Mouse (Mus musculus): ENCODE data around the gene Gtsf1l. TPM values are rescaled to one million over a fixed set of nuclear protein-coding genes. Genes with fewer than 3 reads are reported as not detected.
"Not testable (repeated sequence)": the region's sequence is repeated elsewhere in the genome, so short reads cannot be mapped to it uniquely, and the experiment has no call there.

The Gtsf1l gene
- polyA plus RNA-seq, 1 experiment from 2014 or later = not detected

GRCm38 (mm10) chr2:163058981-163059380, 28.7 kb downstream of the Gtsf1l start:
- H3K9me3 ChIP-seq; H3K27me3 ChIP-seq (ENCODE audit: insufficient read depth, poor library complexity, severe bottlenecking); H3K4me3 ChIP-seq; DNase-seq (ENCODE audit: low spot score); H3K27ac ChIP-seq: not testable (repeated sequence)
- peaks cover 43% of the 10 kb centered on the region for H3K36me3 ChIP-seq
- peaks cover 30% of the 10 kb centered on the region for H3K4me1 ChIP-seq (replicated peaks)
- WGBS = 94% methylated on average over 7 of the region's 7 CpGs

- Histone ChIP-seq H3K27ac (no peak overlapping the region), H3K27me3 (ENCODE audit: insufficient read depth, poor library complexity, severe bottlenecking) (0 out of 2 replicates have a peak, but pooled peaks cover 5% of the 10 kb centered on the region), H3K36me3 (peaks cover 19% of the 10 kb centered on the region), H3K4me3 (no peak overlapping the region), H3K4me1 (replicated peaks) (peaks cover 42% of the 10 kb centered on the region), H3K9me3 (no peaks in the 10 kb centered on the region)
- WGBS = 92% methylated on average over 9 of the region's 9 CpGs
- DNase-seq (ENCODE audit: low spot score) = no peak
Observed at GRCm38 (mm10) chr2:163056584-163056983, 31.1 kb downstream of the Gtsf1l start.

GRCm38 (mm10) chr2:163055715-163056114, 31.9 kb downstream of the Gtsf1l start:
- Histone ChIP-seq H3K4me3 (peak overlapping the region; percentile 84), H3K36me3 (peaks cover 11% of the 10 kb centered on the region), H3K4me1 (replicated peaks) (peaks cover 43% of the 10 kb centered on the region), H3K27me3 (ENCODE audit: insufficient read depth, poor library complexity, severe bottlenecking) (0 out of 2 replicates have a peak, but pooled peaks cover 5% of the 10 kb centered on the region), H3K9me3 (no peaks in the 10 kb centered on the region), H3K27ac (peak overlapping the region; percentile 91)
- WGBS = 41% methylated on average over 5 of the region's 5 CpGs
- no peak for DNase-seq (ENCODE audit: low spot score)

GRCm38 (mm10) chr2:163054891-163055494, 32.7 kb downstream of the Gtsf1l start:
- peaks cover 43% of the 10 kb centered on the region for H3K4me1 ChIP-seq (replicated peaks)
- H3K36me3 ChIP-seq = peaks cover 8% of the 10 kb centered on the region
- DNase-seq (ENCODE audit: low spot score) = peak; percentile 55
- H3K9me3 ChIP-seq = no peaks in the 10 kb centered on the region
- peak overlapping the region; percentile 84 for H3K4me3 ChIP-seq
- peak overlapping the region; percentile 91 for H3K27ac ChIP-seq
- 0 out of 2 replicates have a peak, but pooled peaks cover 5% of the 10 kb centered on the region for H3K27me3 ChIP-seq (ENCODE audit: insufficient read depth, poor library complexity, severe bottlenecking)
- WGBS = under 1% methylated on average over 38 of the region's 38 CpGs

GRCm38 (mm10) chr2:163054335-163054840, 33.3 kb downstream of the Gtsf1l start, which contains the start of gene Mybl2:
Gene Mybl2, plus strand, starts transcription at chr2:163054687.
- H3K9me3 ChIP-seq = no peaks in the 10 kb centered on the region
- H3K4me1 ChIP-seq (replicated peaks) = peaks cover 40% of the 10 kb centered on the region
- peak within 1 kb of the TSS; percentile 84 for H3K4me3 ChIP-seq
- WGBS = under 1% methylated on average over 48 of the region's 48 CpGs
- peak within 1 kb of the TSS; percentile 91 for H3K27ac ChIP-seq
- DNase-seq (ENCODE audit: low spot score) = peak; percentile 94
- 0 out of 2 replicates have a peak, but pooled peaks cover 5% of the 10 kb centered on the region for H3K27me3 ChIP-seq (ENCODE audit: insufficient read depth, poor library complexity, severe bottlenecking)
- H3K36me3 ChIP-seq = peaks cover 3% of the 10 kb centered on the region

- Histone ChIP-seq H3K27me3 (ENCODE audit: insufficient read depth, poor library complexity, severe bottlenecking) (0 out of 2 replicates have a peak, but pooled peaks cover 5% of the 10 kb centered on the region), H3K4me1 (replicated peaks) (peaks cover 40% of the 10 kb centered on the region), H3K36me3 (0 out of 2 replicates have a peak, but pooled peaks cover 7% of the 10 kb centered on the region), H3K9me3 (no peaks in the 10 kb centered on the region), H3K27ac (no peak overlapping the region), H3K4me3 (no peak overlapping the region)
- no peak for DNase-seq (ENCODE audit: low spot score)
- WGBS = 71% methylated on average over 4 of the region's 4 CpGs
Observed at GRCm38 (mm10) chr2:163052826-163053225, 34.8 kb downstream of the Gtsf1l start.

GRCm38 (mm10) chr2:163052101-163052500, 35.6 kb downstream of the Gtsf1l start:
- Histone ChIP-seq H3K27me3 (ENCODE audit: insufficient read depth, poor library complexity, severe bottlenecking) (0 out of 2 replicates have a peak, but pooled peaks cover 5% of the 10 kb centered on the region), H3K27ac (no peak overlapping the region), H3K36me3 (peaks cover 11% of the 10 kb centered on the region), H3K9me3 (no peaks in the 10 kb centered on the region), H3K4me3 (no peak overlapping the region), H3K4me1 (replicated peaks) (peaks cover 40% of the 10 kb centered on the region)
- DNase-seq (ENCODE audit: low spot score) = no peak
- whole genome bisulfite sequencing = 34% methylated on average over 4 of the region's 4 CpGs

GRCm38 (mm10) chr2:163051691-163052090, 36.0 kb downstream of the Gtsf1l start:
- 69% methylated on average over 1 of the region's 1 CpGs for WGBS
- H3K27ac ChIP-seq = no peak overlapping the region
- H3K9me3 ChIP-seq = no peaks in the 10 kb centered on the region
- H3K27me3 ChIP-seq (ENCODE audit: insufficient read depth, poor library complexity, severe bottlenecking) = 0 out of 2 replicates have a peak, but pooled peaks cover 5% of the 10 kb centered on the region
- H3K4me1 ChIP-seq (replicated peaks) = peaks cover 40% of the 10 kb centered on the region
- DNase-seq (ENCODE audit: low spot score) = no peak
- H3K4me3 ChIP-seq = no peak overlapping the region
- H3K36me3 ChIP-seq = peaks cover 16% of the 10 kb centered on the region

GRCm38 (mm10) chr2:163049116-163049515, 38.5 kb downstream of the Gtsf1l start:
- no peak overlapping the region for H3K27ac ChIP-seq
- no peaks in the 10 kb centered on the region for H3K9me3 ChIP-seq
- H3K36me3 ChIP-seq = peaks cover 40% of the 10 kb centered on the region
- WGBS = 93% methylated on average over 2 of the region's 2 CpGs
- H3K27me3 ChIP-seq (ENCODE audit: insufficient read depth, poor library complexity, severe bottlenecking) = no peaks in the 10 kb centered on the region
- peaks cover 15% of the 10 kb centered on the region for H3K4me1 ChIP-seq (replicated peaks)
- DNase-seq (ENCODE audit: low spot score) = no peak
- H3K4me3 ChIP-seq = no peak overlapping the region

GRCm38 (mm10) chr2:163048125-163048524, 39.5 kb downstream of the Gtsf1l start:
- WGBS = 4% methylated on average over 10 of the region's 10 CpGs
- peaks cover 9% of the 10 kb centered on the region; the same call in 1 of the 2 replicates for H3K4me1 ChIP-seq (replicated peaks)
- no peak overlapping the region for H3K4me3 ChIP-seq
- DNase-seq (ENCODE audit: low spot score) = peak; percentile 70
- H3K27me3 ChIP-seq (ENCODE audit: insufficient read depth, poor library complexity, severe bottlenecking) = no peaks in the 10 kb centered on the region
- no peaks in the 10 kb centered on the region for H3K9me3 ChIP-seq
- peaks cover 50% of the 10 kb centered on the region for H3K36me3 ChIP-seq
- H3K27ac ChIP-seq = no peak overlapping the region

GRCm38 (mm10) chr2:163039940-163040339, 47.7 kb downstream of the Gtsf1l start:
- 88% methylated on average over 7 of the region's 7 CpGs for WGBS
- Histone ChIP-seq H3K36me3 (peaks cover 93% of the 10 kb centered on the region), H3K4me1 (replicated peaks) (no peaks in the 10 kb centered on the region)

More at GRCm38 (mm10) chr2:163039940-163040339, 47.7 kb downstream of the Gtsf1l start:
- H3K27ac ChIP-seq = no peak overlapping the region
- no peaks in the 10 kb centered on the region for H3K9me3 ChIP-seq
- no peak overlapping the region for H3K4me3 ChIP-seq
- H3K27me3 ChIP-seq (ENCODE audit: insufficient read depth, poor library complexity, severe bottlenecking) = no peaks in the 10 kb centered on the region
- no peak for DNase-seq (ENCODE audit: low spot score)

Data from hindbrain, embryonic 10.5 days (tissue).